ENCODE assay signal across 15 mouse cellular contexts in the genomic region with DNA sequence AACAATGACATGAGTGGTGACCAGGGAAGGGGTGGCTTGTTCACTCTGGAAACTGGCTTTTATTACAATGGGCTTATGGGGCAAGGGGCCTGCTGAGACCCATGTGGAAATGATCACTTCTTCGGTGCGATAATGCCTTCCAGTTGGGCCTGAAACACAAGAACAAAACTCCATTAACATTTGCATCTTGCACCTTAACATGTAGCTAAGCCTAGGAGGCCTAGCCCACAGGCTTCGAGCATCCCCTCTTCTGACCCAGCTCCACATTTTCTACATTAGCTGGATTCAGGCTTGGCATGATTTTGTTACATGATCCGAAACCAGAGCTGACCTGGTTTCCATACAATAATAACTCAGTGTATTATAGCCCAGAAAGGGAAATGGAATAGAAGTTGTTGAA. TPM values are rescaled to one million over a fixed set of nuclear protein-coding genes. Genes with fewer than 3 reads are reported as not detected.
"Had no signal": no experiment of that assay in that cellular context is flagged by ENCODE, and none has a peak within 500 bp of the region (broad histone marks: within the 10 kb centered on the region; RNA-seq: fewer than 3 reads in every experiment).

No protein-coding gene starts in this region.

- H3K27ac ChIP-seq: liver, embryonic 13.5 days; stomach, postnatal 0 days had no signal

- H3K9ac ChIP-seq: liver, embryonic 13.5 days; liver, postnatal 0 days; neural tube, embryonic 15.5 days had no signal

- H3K9me3 ChIP-seq: liver, embryonic 13.5 days; neural tube, embryonic 15.5 days had no signal

- H3K4me2 ChIP-seq: liver, embryonic 13.5 days; neural tube, embryonic 15.5 days had no signal

- DNase-seq: kidney, adult 2 months; kidney, postnatal 25 days; left cerebral cortex, postnatal 4 days; liver; liver, embryonic 13.5 days; liver, postnatal 0 days; right cerebral cortex, adult 18-20 months; right cerebral cortex, postnatal 25 days; thymus, postnatal 14 days had no signal

- H3K4me3 ChIP-seq: layer of hippocampus, adult 2 months; liver, embryonic 13.5 days; myocyte; neural tube, embryonic 15.5 days had no signal

- ATAC-seq: liver, postnatal 0 days had no signal

- H3K27me3 ChIP-seq: liver, embryonic 13.5 days; neural tube, embryonic 15.5 days had no signal

RNA-seq across cellular contexts. Expression of gene Dnali1, which starts 9.0 kb away (rescaled TPM):
- total RNA-seq: megakaryocyte-erythroid progenitor cell, adult 5-6 weeks had no signal
- polyA plus RNA-seq: liver, embryonic 13.5 days; neural tube, embryonic 11.5 days had no signal
